Mouse (Mus musculus) bone marrow macrophage, adult 2 months (primary cell): ENCODE results near the gene Txk. TPM values are rescaled to one million over a fixed set of nuclear protein-coding genes. Genes with fewer than 3 reads are reported as not detected.

Experiments
- H3K27ac ChIP-seq: 2 replicates; pipeline ENCODE4 v1.5.1; 2012; ENCODE audit warnings: low read depth, low read length; ENCODE audit not compliant: insufficient read depth
- H3K4me1 ChIP-seq: 2 replicates; pipeline ENCODE4 v1.6.1; 2012; ENCODE audit warnings: low read length; ENCODE audit not compliant: control insufficient read depth, insufficient read depth
- H3K4me3 ChIP-seq: 2 replicates; pipeline ENCODE4 v1.5.1; 2012; ENCODE audit warnings: mild to moderate bottlenecking, low read length, moderate library complexity; ENCODE audit not compliant: insufficient read depth
- CTCF ChIP-seq: IDR thresholded peaks from 2 replicates; pipeline ENCODE4 v1.5.1; 2012; ENCODE audit warnings: low read depth, mild to moderate bottlenecking, low read length, moderate library complexity
- POLR2A ChIP-seq: IDR thresholded peaks from 2 replicates; pipeline ENCODE4 v1.6.1; 2012; ENCODE audit warnings: mild to moderate bottlenecking, low read depth, low read length, borderline replicate concordance
- polyA plus RNA-seq: library from polyadenylated mRNA; stranded (reverse); fragments of >200 nt; gene quantifications from 2 replicates; pipeline ENCODE4 v1.2.4, GENCODE M21; 2012; ENCODE audit not compliant: missing spikeins, insufficient read depth, insufficient read length

The Txk gene
- polyA plus RNA-seq, 1 experiment: 0.25 TPM

- Histone ChIP-seq H3K27ac (no peak overlapping the region), H3K4me1 (no peaks in the 10 kb centered on the region), H3K4me3 (no peak overlapping the region)
- TF ChIP-seq CTCF (no peak), POLR2A (no peak)
Measured at GRCm38 (mm10) chr5:72668351-72668750, 84.2 kb downstream of the Txk start.

GRCm38 (mm10) chr5:72666428-72666827 lies 86.1 kb downstream of the Txk start:
- H3K27ac ChIP-seq: no peak overlapping the region
- no peak for TF ChIP-seq POLR2A
- TF ChIP-seq CTCF: no peak
- H3K4me1 ChIP-seq: no peaks in the 10 kb centered on the region
- H3K4me3 ChIP-seq: no peak overlapping the region

GRCm38 (mm10) chr5:72665281-72665680 lies 87.3 kb downstream of the Txk start:
- no peak overlapping the region for H3K4me3 ChIP-seq
- TF ChIP-seq CTCF (peak; percentile 69), POLR2A (no peak)
- H3K4me1 ChIP-seq: no peaks in the 10 kb centered on the region
- no peak overlapping the region for H3K27ac ChIP-seq

GRCm38 (mm10) chr5:72664854-72665253 lies 87.7 kb downstream of the Txk start:
- H3K27ac ChIP-seq: no peak overlapping the region
- TF ChIP-seq POLR2A (no peak), CTCF (no peak)

GRCm38 (mm10) chr5:72664126-72664525 lies 88.5 kb downstream of the Txk start:
- Histone ChIP-seq H3K4me3 (no peak overlapping the region), H3K4me1 (no peaks in the 10 kb centered on the region), H3K27ac (no peak overlapping the region)
- TF ChIP-seq POLR2A (no peak), CTCF (no peak)

More at GRCm38 (mm10) chr5:72664854-72665253, 87.7 kb downstream of the Txk start:
- Histone ChIP-seq H3K4me1 (no peaks in the 10 kb centered on the region), H3K4me3 (no peak overlapping the region)

GRCm38 (mm10) chr5:72661051-72661781 lies 91.4 kb downstream of the Txk start:
- TF ChIP-seq POLR2A (no peak), CTCF (no peak)
- Histone ChIP-seq H3K4me3 (no peak overlapping the region), H3K4me1 (no peaks in the 10 kb centered on the region), H3K27ac (no peak overlapping the region)

- TF ChIP-seq CTCF: no peak
- TF ChIP-seq POLR2A: no peak
Measured at GRCm38 (mm10) chr5:72658375-72658774, 94.2 kb downstream of the Txk start.

GRCm38 (mm10) chr5:72656270-72656791 lies 96.2 kb downstream of the Txk start:
- H3K4me3 ChIP-seq: no peak overlapping the region
- TF ChIP-seq POLR2A: no peak
- H3K27ac ChIP-seq: no peak overlapping the region
- no peaks in the 10 kb centered on the region for H3K4me1 ChIP-seq

More at GRCm38 (mm10) chr5:72658375-72658774, 94.2 kb downstream of the Txk start:
- no peak overlapping the region for H3K27ac ChIP-seq
- H3K4me1 ChIP-seq: no peaks in the 10 kb centered on the region
- no peak overlapping the region for H3K4me3 ChIP-seq

GRCm38 (mm10) chr5:72653068-72653674 lies 99.4 kb downstream of the Txk start:
- Histone ChIP-seq H3K27ac (no peak overlapping the region), H3K4me1 (no peaks in the 10 kb centered on the region), H3K4me3 (no peak overlapping the region)
- no peak for TF ChIP-seq POLR2A
- no peak for TF ChIP-seq CTCF
